Mouse (Mus musculus) frontal cortex, postnatal 10 days (tissue): ENCODE data around the gene Ppil4.

Experiments
- DNase-seq, 2 experiments: peaks; one replicate each; pipeline ENCODE4 v3.0.0; 2022; ENCODE audit warnings: low spot score in 2 of 2, mixed read lengths in 1 of 2

Gene Ppil4

DNA sequence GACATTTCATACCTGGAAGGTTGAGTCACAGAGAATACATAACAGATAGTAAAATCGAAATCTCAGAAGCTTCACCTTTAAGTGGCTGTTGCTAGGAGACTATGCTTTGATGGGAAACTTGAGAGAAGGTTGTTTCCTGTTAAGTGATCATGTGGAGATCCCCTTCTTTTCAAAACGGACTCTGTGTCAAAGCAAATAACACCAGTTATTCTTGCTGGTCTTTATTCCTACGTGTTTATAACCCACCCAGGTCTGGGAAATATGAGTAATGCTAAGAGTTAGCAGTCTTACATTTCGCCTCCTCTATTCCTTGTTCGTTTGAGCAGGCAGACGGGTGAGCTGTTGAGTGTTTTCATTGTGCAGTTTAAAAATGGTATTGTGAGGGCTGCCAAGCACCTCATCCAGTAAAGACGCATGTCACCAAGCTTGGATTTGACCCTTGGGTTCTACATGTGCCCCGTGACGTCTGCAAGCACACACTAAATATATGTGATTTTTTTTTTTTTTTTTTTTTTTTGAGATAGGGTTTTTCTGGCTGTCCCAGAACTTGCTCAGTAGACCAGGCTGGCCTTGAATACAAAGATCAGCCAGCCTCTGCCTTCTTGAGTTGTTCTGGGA lies 32.1 kb downstream of the Ppil4 start:
- no peak for DNase-seq

DNA sequence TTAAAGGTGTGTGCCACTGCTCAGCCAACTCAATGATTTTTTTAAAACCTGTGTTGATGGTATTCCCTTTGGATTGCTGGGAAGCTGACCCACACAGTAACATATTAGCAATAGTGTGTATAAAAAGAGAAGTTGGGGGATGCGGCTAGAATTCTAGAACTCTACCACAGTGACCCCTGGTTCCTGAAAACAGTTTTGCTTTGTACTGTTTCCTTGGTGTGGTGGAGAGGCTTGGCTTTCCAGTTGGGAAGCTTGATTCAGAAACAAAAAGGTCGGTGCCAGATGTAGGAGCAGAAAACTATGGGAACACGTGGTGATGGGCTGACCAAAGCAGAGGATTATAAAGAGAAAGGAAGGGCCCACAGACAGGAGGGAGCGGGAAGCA lies 32.6 kb downstream of the Ppil4 start:
- no peak for DNase-seq

DNA sequence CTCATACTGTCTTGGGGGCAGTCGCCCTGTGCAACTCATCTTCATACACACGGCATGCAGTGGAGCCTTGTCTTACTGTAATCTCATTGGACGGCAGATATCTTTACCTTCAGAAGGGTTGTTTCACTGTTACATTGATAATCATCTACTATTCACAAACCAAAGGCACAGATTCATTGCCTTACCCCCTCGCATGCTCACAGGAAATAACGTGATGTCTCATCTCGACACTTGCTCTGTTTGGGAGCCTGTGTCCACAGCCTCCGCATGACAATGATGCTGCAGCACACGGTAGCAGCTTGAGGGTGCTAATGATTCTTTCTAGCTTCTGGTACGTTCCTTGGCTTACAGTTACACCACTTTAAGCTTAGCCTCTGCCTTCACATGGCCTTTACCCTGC lies 33.4 kb downstream of the Ppil4 start:
- no peak for DNase-seq

DNA sequence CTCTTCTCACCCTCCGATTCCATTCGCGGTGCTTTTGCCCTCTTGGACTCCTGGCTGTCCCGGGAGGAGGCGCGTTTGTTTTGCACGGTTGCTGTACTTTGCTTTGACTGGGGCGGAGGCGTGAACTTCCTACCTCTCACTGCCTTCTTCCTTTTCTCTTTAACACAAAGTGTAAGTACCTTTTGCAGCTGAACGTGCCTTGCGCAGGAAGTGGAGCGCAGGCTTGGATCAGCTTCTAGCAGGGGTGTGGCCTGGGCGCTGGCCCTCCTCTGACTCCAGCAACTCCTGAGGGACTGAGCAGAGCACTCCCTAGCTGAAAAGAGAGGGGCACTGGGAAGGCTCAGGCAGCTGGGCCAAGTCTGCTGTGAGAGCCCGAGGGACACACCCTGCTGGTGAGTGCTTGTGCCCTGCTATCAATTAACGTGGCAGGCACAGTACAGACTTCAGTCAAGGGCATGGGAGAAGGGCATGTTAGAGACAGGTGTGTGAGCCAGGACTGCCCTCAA lies 39.5 kb downstream of the Ppil4 start, which contains the start of gene Zc3h12d:
Zc3h12d (plus strand) TSS at position 300 of the 506 bp plus-strand sequence.
- DNase-seq = no peak

GRCm38 (mm10) chr10:7833377-7834165 lies 40.9 kb downstream of the Ppil4 start:
- no peak for DNase-seq

DNA sequence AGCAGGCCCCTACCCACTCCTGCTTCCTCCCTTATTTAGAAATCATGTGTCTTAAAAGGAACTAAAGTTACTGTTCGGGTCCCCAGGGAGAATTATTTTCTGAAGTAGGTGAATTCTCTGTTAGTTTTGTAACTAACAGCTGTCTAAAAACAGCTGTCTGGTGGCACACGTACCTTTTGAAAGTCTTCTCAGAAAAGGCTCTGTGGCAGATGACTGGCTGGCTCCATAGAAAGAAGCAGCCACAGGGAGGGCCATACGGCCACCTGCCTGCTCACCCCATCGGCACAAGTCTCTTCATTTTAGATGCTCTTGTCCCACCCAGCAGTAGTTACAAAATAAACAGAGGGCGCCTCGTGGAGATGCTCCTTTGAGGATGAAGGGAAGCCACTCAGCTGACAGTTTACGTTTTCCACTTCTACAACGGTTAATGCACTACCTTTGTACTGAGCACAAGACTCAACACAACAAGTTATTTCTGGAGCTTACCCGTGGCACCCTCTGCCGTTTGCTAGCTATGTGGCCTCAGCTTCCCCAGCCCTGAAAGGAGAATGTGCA lies 42.1 kb downstream of the Ppil4 start:
- no peak for DNase-seq

DNA sequence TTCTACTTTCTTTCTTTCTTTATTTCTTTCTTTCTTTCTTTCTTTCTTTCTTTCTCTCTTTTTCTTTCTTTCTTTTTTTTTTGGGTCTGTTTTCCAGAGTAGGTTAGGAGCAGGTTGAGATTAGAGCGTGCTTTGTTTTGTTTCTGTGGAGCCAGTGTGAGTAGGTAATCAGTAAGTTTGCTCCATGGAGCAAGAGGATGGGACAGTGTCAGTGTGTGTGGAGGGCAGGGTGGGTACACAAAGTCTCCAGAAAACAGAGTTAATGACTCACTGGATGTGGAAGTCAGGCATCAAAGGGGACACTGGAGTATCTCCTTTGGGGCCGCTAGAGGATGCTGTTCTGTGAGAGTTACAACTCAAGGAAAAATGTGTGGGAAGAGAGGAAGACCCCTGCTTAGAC lies 44.2 kb downstream of the Ppil4 start:
- DNase-seq = no peak

- no peak for DNase-seq
Measured at GRCm38 (mm10) chr10:7837446-7837845, 44.8 kb downstream of the Ppil4 start.

DNA sequence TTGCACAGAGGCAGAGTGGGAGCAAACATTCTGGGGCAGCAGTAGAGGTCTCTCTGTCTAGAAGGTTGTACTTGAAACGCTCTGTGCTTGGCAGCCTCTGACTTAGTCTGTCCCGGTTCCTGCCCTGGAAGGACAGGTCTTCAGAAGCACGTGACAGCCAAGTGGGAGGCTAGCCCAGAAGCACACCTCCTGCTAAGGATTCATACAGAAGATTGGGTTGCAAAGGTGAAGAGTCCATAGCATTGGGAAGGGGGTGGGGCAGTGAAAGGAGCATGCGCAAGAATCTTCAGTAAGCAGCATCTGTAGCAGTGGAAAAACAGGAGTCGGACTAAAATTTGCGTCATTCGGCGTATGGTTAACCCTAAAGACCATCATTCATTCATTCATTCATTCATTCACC lies 45.3 kb downstream of the Ppil4 start:
- no peak for DNase-seq

- DNase-seq = no peak
Measured at GRCm38 (mm10) chr10:7838874-7839421, 46.3 kb downstream of the Ppil4 start.

DNA sequence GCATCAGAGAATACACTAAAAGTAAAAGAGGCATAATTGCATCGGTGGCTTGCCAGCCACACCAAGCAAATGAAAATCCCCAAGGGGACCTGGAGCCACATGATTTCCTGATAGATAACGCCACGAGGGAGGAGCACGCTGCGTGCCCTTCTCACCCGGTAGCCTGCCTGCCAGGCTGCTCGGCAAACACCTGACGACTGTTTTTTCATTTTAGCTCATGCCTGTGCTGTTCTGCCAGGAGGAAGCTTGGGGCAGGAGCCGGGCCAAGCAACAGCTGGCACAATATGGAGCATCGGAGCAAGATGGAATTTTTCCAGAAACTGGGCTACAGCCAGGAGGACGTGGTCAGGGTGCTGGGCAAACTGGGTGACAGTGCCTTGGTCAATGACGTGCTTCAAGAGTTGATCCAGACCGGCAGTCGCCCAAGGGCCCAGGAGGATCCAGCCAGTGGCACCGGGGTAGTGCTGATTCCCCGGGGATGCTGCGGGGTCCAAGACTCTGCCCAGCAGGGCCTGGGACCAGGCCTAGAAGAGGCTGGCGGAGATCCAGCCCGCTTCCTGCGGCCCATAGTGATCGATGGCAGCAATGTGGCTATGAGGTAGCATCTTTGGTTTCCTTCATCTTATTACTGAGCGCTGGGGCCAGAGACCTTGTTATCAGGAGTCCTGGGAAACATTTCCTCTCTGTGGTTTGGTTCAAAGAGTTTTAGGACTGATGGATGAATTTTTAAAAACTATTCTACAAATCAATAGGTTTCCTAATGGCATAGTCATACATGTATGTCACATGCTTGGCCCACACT lies 47.1 kb downstream of the Ppil4 start:
- no peak for DNase-seq

GRCm38 (mm10) chr10:7840353-7840733 lies 47.7 kb downstream of the Ppil4 start:
- no peak for DNase-seq

- DNase-seq = no peak
Measured at GRCm38 (mm10) chr10:7840785-7841184, 48.1 kb downstream of the Ppil4 start.

DNA sequence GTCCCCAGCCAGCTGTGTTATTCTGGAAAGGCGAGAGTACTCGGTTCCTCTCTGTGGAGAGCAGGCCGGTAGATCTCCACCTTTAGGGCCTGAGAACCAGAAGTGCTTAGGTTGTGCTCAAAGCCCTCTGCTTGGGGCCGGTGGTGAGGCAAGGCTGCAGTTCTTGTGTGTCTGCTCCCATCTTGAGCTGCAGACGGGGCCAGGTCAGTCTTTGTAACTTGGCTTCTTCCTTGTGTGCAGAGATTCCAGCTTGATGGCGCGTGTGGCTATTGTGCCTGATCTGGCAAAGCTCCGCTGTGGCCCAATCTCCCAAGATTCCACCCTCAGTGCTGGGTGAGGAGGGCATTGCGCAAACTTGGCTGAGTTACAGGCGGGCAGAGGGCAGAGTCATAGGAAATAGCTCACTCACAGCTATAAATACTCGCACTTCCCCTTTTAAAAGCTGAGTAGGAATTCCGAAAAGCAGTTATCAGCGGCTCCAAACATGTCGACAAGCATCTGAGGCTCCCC lies 48.9 kb downstream of the Ppil4 start:
- no peak for DNase-seq

GRCm38 (mm10) chr10:7843181-7843580 lies 50.5 kb downstream of the Ppil4 start:
- no peak for DNase-seq

DNA sequence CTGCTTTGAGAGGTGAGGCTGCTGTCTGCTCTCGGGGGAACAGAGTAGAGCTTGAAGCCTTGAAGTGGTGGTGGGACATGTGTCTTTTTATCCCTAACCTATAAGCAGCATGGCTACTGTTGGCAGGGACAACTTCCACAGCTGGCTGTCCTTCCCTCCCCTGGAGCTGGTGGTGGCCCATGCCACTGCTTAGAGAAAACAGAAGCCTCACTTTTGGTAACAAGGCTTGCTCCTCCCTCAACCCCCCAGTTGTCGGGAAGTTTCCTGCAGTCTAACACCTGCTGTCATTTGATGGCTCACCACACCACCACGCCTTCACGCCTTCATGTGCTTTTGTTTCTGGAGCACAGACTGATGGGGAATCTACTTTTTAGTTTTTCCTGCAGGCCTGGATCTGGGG lies 51.5 kb downstream of the Ppil4 start:
- no peak for DNase-seq

GRCm38 (mm10) chr10:7845136-7845535 lies 52.4 kb downstream of the Ppil4 start:
- DNase-seq = no peak

- DNase-seq = no peak
Measured at GRCm38 (mm10) chr10:7845991-7846390, 53.3 kb downstream of the Ppil4 start.

DNA sequence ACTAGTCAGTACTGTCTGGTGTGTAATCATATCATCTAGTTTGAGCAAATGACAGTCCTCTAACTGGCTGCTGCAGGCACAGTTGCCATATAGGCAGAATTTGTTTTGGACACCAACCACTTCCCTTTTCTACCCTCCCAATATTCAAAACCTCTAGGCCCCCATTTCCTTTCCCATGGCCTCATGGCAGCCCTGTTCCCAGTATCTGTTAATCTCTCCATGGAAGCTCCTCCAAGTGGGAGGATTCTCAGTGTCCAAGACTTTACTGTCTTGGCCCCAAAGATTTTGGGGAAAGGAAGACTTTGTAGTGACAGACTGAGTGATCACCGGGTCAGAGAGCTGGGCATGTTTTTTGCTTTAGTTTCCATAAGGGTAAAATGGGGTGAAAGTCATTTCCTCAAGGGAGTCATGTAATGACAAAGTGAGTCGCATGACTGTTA lies 54.5 kb downstream of the Ppil4 start:
- no peak for DNase-seq

- DNase-seq = no peak
Measured at GRCm38 (mm10) chr10:7851891-7852290, 59.2 kb downstream of the Ppil4 start.

- DNase-seq = no peak
Measured at GRCm38 (mm10) chr10:7860494-7860893, 67.8 kb downstream of the Ppil4 start.
